Mouse (Mus musculus): ENCODE measurements around the gene Rtbdn. TPM values are rescaled to one million over a fixed set of nuclear protein-coding genes. Genes with fewer than 3 reads are reported as not detected.

The Rtbdn gene
- total and polyA plus RNA-seq, 2 experiments, result not detected

GRCm38 (mm10) chr8:84947241-84947545, 402 bp downstream of the Rtbdn start:
- Histone ChIP-seq H3K4me1 (ENCODE audit: control insufficient read depth, insufficient read depth, low read length) (peaks cover 3% of the 10 kb centered on the region; the same call in 1 of the 2 replicates), H3K79me2 (ENCODE audit: control insufficient read depth, insufficient read depth, low read length) (no peaks in the 10 kb centered on the region), H3K27ac (replicated peaks; ENCODE audit: insufficient read depth, low read depth, low read length) (no peak overlapping the region), H3K27me3 (ENCODE audit: control insufficient read depth, insufficient read depth, low read length) (peaks cover 22% of the 10 kb centered on the region), H3K4me3 (ENCODE audit: insufficient read depth, low read depth, low read length) (no peak overlapping the region), H3K9ac (ENCODE audit: low read depth, low read length) (no peak overlapping the region), H3K36me3 (ENCODE audit: control insufficient read depth, insufficient read depth, low read length) (no peaks in the 10 kb centered on the region)
- DNase-seq (ENCODE audit: extremely low read depth, low read depth, low spot score), result no peak
- 7% methylated on average over 9 of the region's 9 CpGs for WGBS
- TF ChIP-seq POLR2A (IDR thresholded peaks at IDR 0.05; ENCODE audit: extremely low read depth, insufficient read depth, low read length) (no peak), CTCF (IDR thresholded peaks at IDR 0.05; ENCODE audit: low read depth, low read length) (peak; percentile 19; the same call in 1 of the 2 replicates)

DNA sequence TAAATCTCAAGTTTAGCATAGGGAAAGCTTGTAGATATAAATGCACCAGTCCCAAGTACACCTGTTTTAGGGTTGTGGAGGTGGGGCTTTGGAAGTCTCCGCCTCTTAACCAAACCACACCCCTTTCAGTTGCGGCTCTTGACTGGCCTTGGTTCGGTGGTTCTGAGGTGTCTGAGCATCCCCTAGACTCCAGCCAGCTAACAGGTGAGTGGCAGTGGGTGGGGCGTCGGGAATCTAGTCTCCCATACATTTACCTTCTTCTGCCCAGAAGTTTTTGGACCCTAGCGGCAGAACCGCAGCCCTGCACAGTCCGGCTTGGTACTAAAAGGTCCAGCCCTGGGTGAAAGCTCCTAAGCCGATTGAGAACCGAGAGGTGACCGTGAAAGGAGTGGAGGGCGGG, 3.0 kb downstream of the Rtbdn start:
- DNase-seq (ENCODE audit: extremely low read depth, low read depth, low spot score), result no peak
- Histone ChIP-seq H3K4me3 (ENCODE audit: insufficient read depth, low read depth, low read length) (no peak overlapping the region), H3K9ac (ENCODE audit: low read depth, low read length) (no peak overlapping the region), H3K79me2 (ENCODE audit: control insufficient read depth, insufficient read depth, low read length) (no peaks in the 10 kb centered on the region), H3K36me3 (ENCODE audit: control insufficient read depth, insufficient read depth, low read length) (no peaks in the 10 kb centered on the region), H3K4me1 (ENCODE audit: control insufficient read depth, insufficient read depth, low read length) (peaks cover under 1% of the 10 kb centered on the region; the same call in 1 of the 2 replicates), H3K27me3 (ENCODE audit: control insufficient read depth, insufficient read depth, low read length) (peaks cover 20% of the 10 kb centered on the region), H3K27ac (replicated peaks; ENCODE audit: insufficient read depth, low read depth, low read length) (no peak overlapping the region)
- 29% methylated on average over 12 of the region's 12 CpGs for WGBS
- TF ChIP-seq POLR2A (IDR thresholded peaks at IDR 0.05; ENCODE audit: extremely low read depth, insufficient read depth, low read length) (no peak), CTCF (IDR thresholded peaks at IDR 0.05; ENCODE audit: low read depth, low read length) (no peak)

- Histone ChIP-seq H3K4me3 (ENCODE audit: insufficient read depth, low read depth, low read length) (no peak overlapping the region), H3K9ac (ENCODE audit: low read depth, low read length) (no peak overlapping the region), H3K27ac (replicated peaks; ENCODE audit: insufficient read depth, low read depth, low read length) (no peak overlapping the region), H3K27me3 (ENCODE audit: control insufficient read depth, insufficient read depth, low read length) (peaks cover 3% of the 10 kb centered on the region; the same call in 1 of the 2 replicates), H3K79me2 (ENCODE audit: control insufficient read depth, insufficient read depth, low read length) (no peaks in the 10 kb centered on the region), H3K36me3 (ENCODE audit: control insufficient read depth, insufficient read depth, low read length) (no peaks in the 10 kb centered on the region), H3K4me1 (ENCODE audit: control insufficient read depth, insufficient read depth, low read length) (peaks cover 2% of the 10 kb centered on the region; the same call in 1 of the 2 replicates)
- peak; percentile 60 for DNase-seq (ENCODE audit: extremely low read depth, low read depth, low spot score)
- no peak for TF ChIP-seq POLR2A (IDR thresholded peaks at IDR 0.05; ENCODE audit: extremely low read depth, insufficient read depth, low read length)
- TF ChIP-seq CTCF (IDR thresholded peaks at IDR 0.05; ENCODE audit: low read depth, low read length), result no peak
- WGBS, result 7% methylated on average over 18 of the region's 18 CpGs
These were observed 5.9 kb downstream of the Rtbdn start for GRCm38 (mm10) chr8:84952612-84953255.

DNA sequence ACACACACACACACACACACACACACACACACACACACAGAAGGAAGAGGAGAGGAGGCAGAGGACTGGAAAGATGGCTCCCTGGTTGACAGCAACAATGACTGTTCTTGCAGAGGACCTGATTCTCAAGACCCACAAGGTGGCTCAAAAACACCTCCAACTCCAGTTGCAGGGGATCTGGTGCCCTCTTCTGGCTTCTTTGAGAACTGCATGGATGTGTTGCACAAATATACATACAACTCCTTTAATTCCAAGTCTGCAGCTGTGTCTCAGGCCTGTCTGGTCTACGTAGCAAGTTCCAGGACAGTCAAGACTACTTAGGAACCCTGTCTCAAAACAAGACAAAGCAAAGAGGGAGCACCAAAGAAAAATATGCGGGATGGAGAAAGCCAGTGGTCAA, 10.0 kb downstream of the Rtbdn start:
- no peaks in the 10 kb centered on the region for H3K27me3 ChIP-seq (ENCODE audit: control insufficient read depth, insufficient read depth, low read length)
- H3K4me1 ChIP-seq (ENCODE audit: control insufficient read depth, insufficient read depth, low read length), result peaks cover 7% of the 10 kb centered on the region; the same call in 1 of the 2 replicates
- no peaks in the 10 kb centered on the region for H3K36me3 ChIP-seq (ENCODE audit: control insufficient read depth, insufficient read depth, low read length)
- no peaks in the 10 kb centered on the region for H3K79me2 ChIP-seq (ENCODE audit: control insufficient read depth, insufficient read depth, low read length)
- TF ChIP-seq CTCF (IDR thresholded peaks at IDR 0.05; ENCODE audit: low read depth, low read length) (peak; percentile 57), POLR2A (IDR thresholded peaks at IDR 0.05; ENCODE audit: extremely low read depth, insufficient read depth, low read length) (no peak)
- peak; percentile 49 for DNase-seq (ENCODE audit: extremely low read depth, low read depth, low spot score)
- H3K27ac ChIP-seq (replicated peaks; ENCODE audit: insufficient read depth, low read depth, low read length), result no peak overlapping the region
- H3K4me3 ChIP-seq (ENCODE audit: insufficient read depth, low read depth, low read length), result no peak overlapping the region
- H3K9ac ChIP-seq (ENCODE audit: low read depth, low read length), result no peak overlapping the region
- 64% methylated on average over 2 of the region's 2 CpGs for WGBS

- H3K4me1 ChIP-seq (ENCODE audit: control insufficient read depth, insufficient read depth, low read length), result peaks cover 7% of the 10 kb centered on the region; the same call in 1 of the 2 replicates
- no peaks in the 10 kb centered on the region for H3K27me3 ChIP-seq (ENCODE audit: control insufficient read depth, insufficient read depth, low read length)
- no peak for TF ChIP-seq CTCF (IDR thresholded peaks at IDR 0.05; ENCODE audit: low read depth, low read length)
- TF ChIP-seq POLR2A (IDR thresholded peaks at IDR 0.05; ENCODE audit: extremely low read depth, insufficient read depth, low read length), result no peak
- H3K27ac ChIP-seq (replicated peaks; ENCODE audit: insufficient read depth, low read depth, low read length), result peak overlapping the region; percentile 82
- no peak overlapping the region for H3K4me3 ChIP-seq (ENCODE audit: insufficient read depth, low read depth, low read length)
- H3K9ac ChIP-seq (ENCODE audit: low read depth, low read length), result peak overlapping the region; percentile 60
- WGBS, result 37% methylated on average over 7 of the region's 7 CpGs
- no peaks in the 10 kb centered on the region for H3K79me2 ChIP-seq (ENCODE audit: control insufficient read depth, insufficient read depth, low read length)
- peak; percentile 93 for DNase-seq (ENCODE audit: extremely low read depth, low read depth, low spot score)
- no peaks in the 10 kb centered on the region for H3K36me3 ChIP-seq (ENCODE audit: control insufficient read depth, insufficient read depth, low read length)
These were observed 13.0 kb downstream of the Rtbdn start for GRCm38 (mm10) chr8:84959811-84960210.

- peaks cover 15% of the 10 kb centered on the region for H3K4me1 ChIP-seq (ENCODE audit: control insufficient read depth, insufficient read depth, low read length)
- TF ChIP-seq CTCF (IDR thresholded peaks at IDR 0.05; ENCODE audit: low read depth, low read length), result no peak
- TF ChIP-seq POLR2A (IDR thresholded peaks at IDR 0.05; ENCODE audit: extremely low read depth, insufficient read depth, low read length), result no peak
- no peaks in the 10 kb centered on the region for H3K36me3 ChIP-seq (ENCODE audit: control insufficient read depth, insufficient read depth, low read length)
- H3K79me2 ChIP-seq (ENCODE audit: control insufficient read depth, insufficient read depth, low read length), result no peaks in the 10 kb centered on the region
- H3K27ac ChIP-seq (replicated peaks; ENCODE audit: insufficient read depth, low read depth, low read length), result no peak overlapping the region
- H3K4me3 ChIP-seq (ENCODE audit: insufficient read depth, low read depth, low read length), result no peak overlapping the region
- DNase-seq (ENCODE audit: extremely low read depth, low read depth, low spot score), result no peak
- 82% methylated on average over 4 of the region's 4 CpGs for WGBS
- no peaks in the 10 kb centered on the region for H3K27me3 ChIP-seq (ENCODE audit: control insufficient read depth, insufficient read depth, low read length)
- no peak overlapping the region for H3K9ac ChIP-seq (ENCODE audit: low read depth, low read length)
These were observed 17.2 kb downstream of the Rtbdn start for GRCm38 (mm10) chr8:84963952-84964351.
